Mouse (Mus musculus): ENCODE data around the gene Spi1.

GRCm38 (mm10) chr2:91072092-91072491 is 10.1 kb upstream of the Spi1 start:
- TF ChIP-seq CTCF (IDR thresholded peaks at IDR 0.05; ENCODE audit: low read depth, low read length) (no peak), POLR2A (IDR thresholded peaks at IDR 0.05; ENCODE audit: extremely low read depth, insufficient read depth, low read length) (no peak)

All from liver, adult 2 months (tissue).